Mouse (Mus musculus): Measurements from ENCODE around the gene Cfap20. TPM values are rescaled to one million over a fixed set of nuclear protein-coding genes. Genes with fewer than 3 reads are reported as not detected.

Gene Cfap20
- total RNA-seq (2014; rRNA removed) (72.3 and 74.5 TPM in 2 replicates), polyA plus RNA-seq (2015; fragmentation: Nextera tagmentation; extraction: Ambion mirVana) (126 and 127 TPM in 2 replicates)

DNA sequence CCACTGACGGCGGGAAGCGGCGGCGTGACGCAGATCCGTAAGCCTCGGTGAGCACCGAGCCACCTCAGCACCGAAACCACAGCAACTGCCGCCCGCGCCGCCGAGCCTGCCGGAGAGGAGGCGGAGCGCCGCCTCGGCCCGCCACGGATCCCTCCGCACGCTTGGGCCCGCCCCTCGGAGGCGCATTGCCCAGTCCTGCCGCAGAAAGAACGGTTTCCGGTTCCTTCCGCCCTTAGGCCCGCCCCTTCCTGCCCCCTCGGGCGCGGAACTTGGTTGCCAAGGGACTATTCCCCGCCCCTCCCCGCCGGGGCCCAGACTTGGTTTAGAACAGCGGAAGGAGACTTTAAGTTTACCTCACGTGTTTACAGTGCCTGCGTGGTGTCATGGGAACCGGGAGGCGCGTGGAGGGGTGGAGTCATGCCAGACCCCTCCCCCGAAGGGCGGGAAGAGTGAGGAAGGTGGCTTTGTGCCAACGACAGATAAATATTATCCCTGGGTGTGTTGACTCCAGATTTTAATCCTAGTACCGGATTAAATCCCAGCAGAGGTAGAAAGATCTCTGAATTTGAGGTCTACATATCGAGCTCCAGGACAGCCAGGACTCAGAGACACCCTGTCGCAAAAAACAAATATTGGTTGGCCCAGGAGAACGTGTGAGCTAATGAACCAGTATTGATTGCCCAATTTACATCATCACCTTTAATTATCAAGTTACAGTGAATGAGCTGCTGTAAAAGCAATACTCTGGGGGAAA, at the start of gene Cfap20:
Gene Cfap20 (minus strand): TSS at position 184 of the 754 bp plus-strand sequence.
- TF ChIP-seq CTCF (IDR thresholded peaks at IDR 0.05; ENCODE audit: low read depth): no peak
- whole genome bisulfite sequencing: 1% methylated on average over 38 of the region's 51 CpGs

DNA sequence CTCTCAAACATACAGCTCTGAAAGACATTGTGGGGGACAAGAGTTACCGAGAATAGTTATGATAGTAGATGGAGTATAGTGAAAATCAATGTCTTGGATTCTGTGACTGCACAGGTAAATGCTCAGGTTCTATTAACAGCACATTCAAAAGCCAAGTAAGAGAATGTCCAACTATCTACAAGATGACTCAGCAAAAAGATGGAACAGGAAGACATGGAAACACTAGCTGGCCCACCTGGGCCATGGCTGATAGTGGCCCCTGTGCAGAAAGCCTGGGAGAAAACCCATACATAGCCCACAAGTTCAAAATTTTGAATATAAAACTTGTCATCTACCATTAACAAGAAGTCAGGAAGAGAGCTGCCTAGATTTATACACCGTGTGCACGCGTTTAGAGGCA, 35.3 kb upstream of the Cfap20 start:
- no peak overlapping the region for H3K27ac ChIP-seq
- no peaks in the 10 kb centered on the region for H3K4me1 ChIP-seq (ENCODE audit: insufficient read depth, low read length)
- H3K27me3 ChIP-seq (ENCODE audit: insufficient read depth, low read length): no peaks in the 10 kb centered on the region
- no peak overlapping the region for H3K9ac ChIP-seq (replicated peaks; ENCODE audit: low read length)
- DNase-seq (ENCODE audit: low spot score) (no peak), ATAC-seq (no peak)
- TF ChIP-seq CTCF (IDR thresholded peaks at IDR 0.05; ENCODE audit: low read depth): no peak
- H3K36me3 ChIP-seq (ENCODE audit: insufficient read depth, low read length): peaks cover 25% of the 10 kb centered on the region; the same call in 1 of the 2 replicates
- H3K4me3 ChIP-seq (ENCODE audit: low read length): no peak overlapping the region
- 96% methylated on average over 4 of the region's 4 CpGs for WGBS
- H3K9me3 ChIP-seq (ENCODE audit: low read length): no peaks in the 10 kb centered on the region
- H3K4me2 ChIP-seq (ENCODE audit: low read depth, low read length): no peak overlapping the region

More for the DNA sequence above, at the start of gene Cfap20:
- Histone ChIP-seq H3K36me3 (ENCODE audit: insufficient read depth, low read length) (no peaks in the 10 kb centered on the region), H3K4me1 (ENCODE audit: insufficient read depth, low read length) (peaks cover 21% of the 10 kb centered on the region), H3K9me3 (ENCODE audit: low read length) (no peaks in the 10 kb centered on the region), H3K27ac (peak within 1 kb of the TSS; percentile 94), H3K4me2 (ENCODE audit: low read depth, low read length) (peak within 1 kb of the TSS; percentile 86), H3K4me3 (ENCODE audit: low read length) (peak within 1 kb of the TSS; percentile 90), H3K27me3 (ENCODE audit: insufficient read depth, low read length) (no peaks in the 10 kb centered on the region), H3K9ac (replicated peaks; ENCODE audit: low read length) (peak within 1 kb of the TSS; percentile 90)
- peak; percentile 97 for ATAC-seq
- DNase-seq (ENCODE audit: low spot score): peak; percentile 99

DNA sequence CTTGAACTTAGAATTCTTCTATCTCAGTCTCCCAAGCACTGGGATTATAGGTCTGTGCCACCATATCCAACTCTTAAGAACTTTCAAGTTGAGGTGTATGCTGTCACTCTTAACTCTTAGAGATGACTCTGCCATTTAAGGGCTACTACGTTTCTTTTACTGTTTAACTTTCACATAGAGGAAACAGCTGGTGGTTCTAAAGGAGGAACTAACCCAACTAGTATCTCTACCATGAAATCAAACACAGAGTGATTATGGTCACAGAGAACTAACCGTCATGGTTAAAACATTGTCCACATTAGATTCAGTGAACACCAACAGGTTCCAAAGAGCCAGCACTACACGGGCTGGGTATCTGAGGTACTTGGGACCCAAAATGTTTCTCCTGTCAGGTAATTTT, 34.3 kb upstream of the Cfap20 start:
- TF ChIP-seq CTCF (IDR thresholded peaks at IDR 0.05; ENCODE audit: low read depth): no peak
- Histone ChIP-seq H3K9ac (replicated peaks; ENCODE audit: low read length) (no peak overlapping the region), H3K27ac (no peak overlapping the region), H3K27me3 (ENCODE audit: insufficient read depth, low read length) (no peaks in the 10 kb centered on the region), H3K4me2 (ENCODE audit: low read depth, low read length) (no peak overlapping the region), H3K36me3 (ENCODE audit: insufficient read depth, low read length) (peaks cover 24% of the 10 kb centered on the region; the same call in 1 of the 2 replicates), H3K4me3 (ENCODE audit: low read length) (no peak overlapping the region), H3K9me3 (ENCODE audit: low read length) (no peaks in the 10 kb centered on the region), H3K4me1 (ENCODE audit: insufficient read depth, low read length) (no peaks in the 10 kb centered on the region)
- DNase-seq (ENCODE audit: low spot score) (no peak), ATAC-seq (no peak)
- WGBS: 94% methylated on average over 3 of the region's 3 CpGs

- no peak overlapping the region for H3K9ac ChIP-seq (replicated peaks; ENCODE audit: low read length)
- H3K4me2 ChIP-seq (ENCODE audit: low read depth, low read length): no peak overlapping the region
- H3K36me3 ChIP-seq (ENCODE audit: insufficient read depth, low read length): peaks cover 15% of the 10 kb centered on the region
- H3K27me3 ChIP-seq (ENCODE audit: insufficient read depth, low read length): no peaks in the 10 kb centered on the region
- no peaks in the 10 kb centered on the region for H3K4me1 ChIP-seq (ENCODE audit: insufficient read depth, low read length)
- DNase-seq (ENCODE audit: low spot score): no peak
- ATAC-seq: no peak
- H3K4me3 ChIP-seq (ENCODE audit: low read length): no peak overlapping the region
- H3K27ac ChIP-seq: no peak overlapping the region
- 70% methylated on average over 2 of the region's 2 CpGs for WGBS
- H3K9me3 ChIP-seq (ENCODE audit: low read length): no peaks in the 10 kb centered on the region
- TF ChIP-seq CTCF (IDR thresholded peaks at IDR 0.05; ENCODE audit: low read depth): no peak
These were observed 31.9 kb upstream of the Cfap20 start for GRCm38 (mm10) chr8:95466543-95466942.

GRCm38 (mm10) chr8:95452518-95452917, 17.8 kb upstream of the Cfap20 start:
- no peak overlapping the region for H3K4me2 ChIP-seq (ENCODE audit: low read depth, low read length)
- no peak overlapping the region for H3K27ac ChIP-seq
- TF ChIP-seq CTCF (IDR thresholded peaks at IDR 0.05; ENCODE audit: low read depth): peak; percentile 52; the same call in 1 of the 2 replicates
- 42% methylated on average over 8 of the region's 8 CpGs for WGBS
- H3K4me3 ChIP-seq (ENCODE audit: low read length): no peak overlapping the region
- H3K36me3 ChIP-seq (ENCODE audit: insufficient read depth, low read length): peaks cover 68% of the 10 kb centered on the region
- DNase-seq (ENCODE audit: low spot score): peak; percentile 47
- H3K27me3 ChIP-seq (ENCODE audit: insufficient read depth, low read length): no peaks in the 10 kb centered on the region
- H3K9me3 ChIP-seq (ENCODE audit: low read length): no peaks in the 10 kb centered on the region
- no peak overlapping the region for H3K9ac ChIP-seq (replicated peaks; ENCODE audit: low read length)
- no peak for ATAC-seq
- no peaks in the 10 kb centered on the region for H3K4me1 ChIP-seq (ENCODE audit: insufficient read depth, low read length)

DNA sequence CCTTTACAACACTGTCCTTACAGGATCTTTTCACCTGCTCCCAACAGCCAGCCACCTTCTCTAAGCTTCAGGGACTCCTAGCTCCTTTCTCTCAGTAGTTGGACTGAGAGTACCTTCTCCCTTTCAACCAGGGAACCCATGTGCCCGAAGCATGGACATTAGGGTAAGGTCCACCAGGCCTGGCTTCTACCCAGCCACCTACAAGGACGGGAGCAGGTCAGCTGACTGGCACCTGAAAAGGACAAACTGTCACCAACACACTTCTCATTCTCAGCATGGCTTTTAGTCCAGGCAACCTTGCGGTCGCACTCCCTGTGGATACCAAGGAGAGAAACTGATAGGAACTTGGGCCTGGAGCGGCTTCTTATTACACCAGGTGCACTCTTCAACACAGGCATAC, 15.6 kb upstream of the Cfap20 start:
- WGBS: 95% methylated on average over 5 of the region's 5 CpGs
- Histone ChIP-seq H3K27me3 (ENCODE audit: insufficient read depth, low read length) (no peaks in the 10 kb centered on the region), H3K27ac (no peak overlapping the region), H3K36me3 (ENCODE audit: insufficient read depth, low read length) (peaks cover 55% of the 10 kb centered on the region), H3K4me3 (ENCODE audit: low read length) (no peak overlapping the region), H3K4me2 (ENCODE audit: low read depth, low read length) (no peak overlapping the region), H3K9me3 (ENCODE audit: low read length) (no peaks in the 10 kb centered on the region), H3K9ac (replicated peaks; ENCODE audit: low read length) (no peak overlapping the region), H3K4me1 (ENCODE audit: insufficient read depth, low read length) (no peaks in the 10 kb centered on the region)
- DNase-seq (ENCODE audit: low spot score) (no peak), ATAC-seq (no peak)
- TF ChIP-seq CTCF (IDR thresholded peaks at IDR 0.05; ENCODE audit: low read depth): no peak

DNA sequence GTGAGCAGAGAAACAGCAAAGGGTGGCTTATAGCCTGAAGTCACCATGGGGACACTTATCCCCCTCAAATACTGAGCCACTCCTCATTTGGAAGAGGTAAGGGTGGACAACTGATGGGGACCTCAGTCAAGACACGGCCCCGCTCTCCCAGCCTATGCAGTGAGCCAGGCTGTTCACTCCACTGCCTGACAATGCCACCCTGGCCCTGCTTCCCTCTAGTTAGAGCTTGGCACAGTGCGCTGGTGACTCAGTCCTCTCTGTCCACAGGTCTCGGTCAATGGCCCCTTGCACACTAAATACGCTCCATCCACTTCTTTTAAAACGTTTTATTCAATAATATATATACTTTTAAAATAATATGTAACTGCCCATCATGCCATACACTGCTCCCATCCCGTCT, 13.0 kb upstream of the Cfap20 start:
- Histone ChIP-seq H3K4me1 (ENCODE audit: insufficient read depth, low read length) (no peaks in the 10 kb centered on the region), H3K4me3 (ENCODE audit: low read length) (no peak overlapping the region), H3K9ac (replicated peaks; ENCODE audit: low read length) (no peak overlapping the region), H3K36me3 (ENCODE audit: insufficient read depth, low read length) (peaks cover 37% of the 10 kb centered on the region), H3K4me2 (ENCODE audit: low read depth, low read length) (no peak overlapping the region), H3K27ac (no peak overlapping the region), H3K9me3 (ENCODE audit: low read length) (no peaks in the 10 kb centered on the region), H3K27me3 (ENCODE audit: insufficient read depth, low read length) (no peaks in the 10 kb centered on the region)
- ATAC-seq (no peak), DNase-seq (ENCODE audit: low spot score) (no peak)
- no peak for TF ChIP-seq CTCF (IDR thresholded peaks at IDR 0.05; ENCODE audit: low read depth)
- 92% methylated on average over 7 of the region's 7 CpGs for WGBS

Measured in hindbrain, postnatal 0 days (tissue).